Mouse (Mus musculus) midbrain, embryonic 14.5 days (tissue): ENCODE measurements around the gene Gpr183. TPM values are rescaled to one million over a fixed set of nuclear protein-coding genes. Genes with fewer than 3 reads are reported as not detected.

Experiments used
- ATAC-seq: fragments of 200-750 bp; cut with Nextera tagmentation; 2 replicates; pipeline ENCODE4 v1.8.0; 2017; ENCODE audit warnings: moderate number of reproducible peaks, moderate library complexity; ENCODE audit not compliant: low FRiP score, low TSS enrichment
- DNase-seq: peaks from one replicate; pipeline ENCODE4 v3.0.0-alpha.2; 2015
- H3K27ac ChIP-seq: fragments of 300-500 bp; sonication (generic); replicated peaks from 2 replicates; pipeline ENCODE4 v1.5.1; 2014; ENCODE audit warnings: mild to moderate bottlenecking, low read depth, low read length, moderate library complexity
- H3K27me3 ChIP-seq: fragments of 300-500 bp; sonication (generic); 2 replicates; pipeline ENCODE4 v1.6.1; 2014; ENCODE audit warnings: low read length, control low read depth, mixed read lengths; ENCODE audit not compliant: control insufficient read depth, insufficient read depth
- H3K36me3 ChIP-seq: fragments of 300-500 bp; sonication (generic); 2 replicates; pipeline ENCODE4 v1.6.1; 2014; ENCODE audit warnings: low read length, control low read depth; ENCODE audit not compliant: control insufficient read depth, insufficient read depth
- H3K4me1 ChIP-seq: fragments of 300-500 bp; sonication (generic); 2 replicates; pipeline ENCODE4 v1.6.1; 2014; ENCODE audit warnings: mild to moderate bottlenecking, antibody characterized with exemption, low read length, control low read depth; ENCODE audit not compliant: control insufficient read depth, insufficient read depth
- H3K4me2 ChIP-seq: fragments of 300-500 bp; sonication (generic); 2 replicates; pipeline ENCODE4 v1.6.1; 2014; ENCODE audit warnings: mild to moderate bottlenecking, low read length, moderate library complexity
- H3K4me3 ChIP-seq: fragments of 300-500 bp; sonication (generic); replicated peaks from 2 replicates; pipeline ENCODE4 v1.5.1; 2014; ENCODE audit warnings: low read depth, low read length
- H3K9ac ChIP-seq: fragments of 300-500 bp; sonication (generic); replicated peaks from 2 replicates; pipeline ENCODE4 v1.6.1; 2014; ENCODE audit warnings: mild to moderate bottlenecking, low read length, moderate library complexity
- H3K9me3 ChIP-seq: fragments of 300-500 bp; sonication (generic); 2 replicates; pipeline ENCODE4 v1.6.1; 2016; ENCODE audit warnings: low read length, control low read depth, mixed read lengths; ENCODE audit not compliant: control insufficient read depth
- WGBS: fragments of 180-500 bp; shearing (Covaris S2); extraction: QIAGEN DNeasy Blood & Tissue Kit; methylation state at CpG from one replicate; pipeline ENCODE4 v1.1.7; 2014; 5-methylcytosine and 5-hydroxymethylcytosine counted together
- polyA plus RNA-seq: library from polyadenylated mRNA; unstranded; fragments of >200 nt; fragmentation: Nextera tagmentation; extraction: Ambion mirVana; gene quantifications from 2 replicates; pipeline ENCODE4 v1.2.1, GENCODE M21; 2014

Gene Gpr183
- polyA plus RNA-seq, 1 experiment from 2014 or later, result 0.67 TPM

GRCm38 (mm10) chr14:121936856-121937255 lies 28.1 kb downstream of the Gpr183 start:
- no peak for DNase-seq
- peaks cover 9% of the 10 kb centered on the region; the same call in 1 of the 2 replicates for H3K36me3 ChIP-seq
- no peaks in the 10 kb centered on the region for H3K4me1 ChIP-seq
- 78% methylated on average over 8 of the region's 8 CpGs for WGBS
- H3K27me3 ChIP-seq, result no peaks in the 10 kb centered on the region
- H3K27ac ChIP-seq, result no peak overlapping the region
- no peaks in the 10 kb centered on the region for H3K9me3 ChIP-seq
- no peak overlapping the region for H3K4me2 ChIP-seq
- H3K9ac ChIP-seq, result no peak overlapping the region
- no peak for ATAC-seq
- H3K4me3 ChIP-seq, result no peak overlapping the region

DNA sequence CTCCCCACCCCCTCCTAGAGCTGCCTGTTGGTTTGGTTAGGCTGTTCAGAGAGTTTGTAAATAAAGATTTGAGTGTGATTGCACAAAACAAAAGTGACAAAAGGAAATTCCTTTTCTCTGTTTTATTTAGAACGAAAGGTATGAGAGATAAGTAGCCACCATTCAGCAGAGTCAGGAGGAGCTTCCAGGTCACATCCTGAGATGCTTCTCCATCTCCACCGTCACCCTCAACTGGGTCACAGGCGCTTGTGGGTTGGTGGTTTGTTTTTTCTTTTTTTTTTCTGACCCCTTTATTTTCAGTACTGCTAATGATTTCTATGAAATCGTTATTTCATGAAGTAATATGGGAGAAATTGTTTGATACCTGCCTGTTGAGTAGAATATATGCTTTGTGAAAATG lies 28.6 kb downstream of the Gpr183 start:
- Histone ChIP-seq H3K27me3 (no peaks in the 10 kb centered on the region), H3K36me3 (peaks cover 9% of the 10 kb centered on the region; the same call in 1 of the 2 replicates), H3K9ac (no peak overlapping the region), H3K4me1 (no peaks in the 10 kb centered on the region), H3K27ac (no peak overlapping the region), H3K4me3 (no peak overlapping the region), H3K9me3 (no peaks in the 10 kb centered on the region), H3K4me2 (no peak overlapping the region)
- DNase-seq, result no peak
- 96% methylated on average over 4 of the region's 4 CpGs for WGBS
- ATAC-seq, result no peak

GRCm38 (mm10) chr14:121934597-121934946 lies 30.4 kb downstream of the Gpr183 start:
- no peak for ATAC-seq
- no peak overlapping the region for H3K27ac ChIP-seq
- no peak overlapping the region for H3K9ac ChIP-seq
- 96% methylated on average over 5 of the region's 5 CpGs for WGBS
- H3K27me3 ChIP-seq, result no peaks in the 10 kb centered on the region
- H3K4me1 ChIP-seq, result no peaks in the 10 kb centered on the region
- H3K9me3 ChIP-seq, result no peaks in the 10 kb centered on the region
- H3K36me3 ChIP-seq, result peaks cover 9% of the 10 kb centered on the region; the same call in 1 of the 2 replicates
- no peak overlapping the region for H3K4me3 ChIP-seq
- no peak for DNase-seq
- H3K4me2 ChIP-seq, result no peak overlapping the region

GRCm38 (mm10) chr14:121933906-121934596 lies 30.9 kb downstream of the Gpr183 start:
- Histone ChIP-seq H3K4me2 (no peak overlapping the region), H3K9ac (no peak overlapping the region), H3K9me3 (no peaks in the 10 kb centered on the region), H3K36me3 (peaks cover 9% of the 10 kb centered on the region; the same call in 1 of the 2 replicates), H3K27ac (no peak overlapping the region), H3K4me1 (no peaks in the 10 kb centered on the region), H3K4me3 (no peak overlapping the region), H3K27me3 (no peaks in the 10 kb centered on the region)
- DNase-seq, result no peak
- no peak for ATAC-seq
- 95% methylated on average over 7 of the region's 7 CpGs for WGBS

- DNase-seq, result peak; percentile 8
- Histone ChIP-seq H3K4me2 (no peak overlapping the region), H3K27ac (peak overlapping the region; percentile 15; the same call in 1 of the 2 replicates), H3K4me1 (no peaks in the 10 kb centered on the region), H3K4me3 (no peak overlapping the region), H3K27me3 (no peaks in the 10 kb centered on the region), H3K36me3 (peaks cover 9% of the 10 kb centered on the region; the same call in 1 of the 2 replicates), H3K9ac (no peak overlapping the region), H3K9me3 (no peaks in the 10 kb centered on the region)
- WGBS, result 60% methylated on average over 4 of the region's 4 CpGs
- ATAC-seq, result no peak
Measured at GRCm38 (mm10) chr14:121932180-121932579, 32.8 kb downstream of the Gpr183 start.

- ATAC-seq, result no peak
- H3K27ac ChIP-seq, result peak overlapping the region; percentile 15; the same call in 1 of the 2 replicates
Measured at GRCm38 (mm10) chr14:121931594-121931993, 33.4 kb downstream of the Gpr183 start.

DNA sequence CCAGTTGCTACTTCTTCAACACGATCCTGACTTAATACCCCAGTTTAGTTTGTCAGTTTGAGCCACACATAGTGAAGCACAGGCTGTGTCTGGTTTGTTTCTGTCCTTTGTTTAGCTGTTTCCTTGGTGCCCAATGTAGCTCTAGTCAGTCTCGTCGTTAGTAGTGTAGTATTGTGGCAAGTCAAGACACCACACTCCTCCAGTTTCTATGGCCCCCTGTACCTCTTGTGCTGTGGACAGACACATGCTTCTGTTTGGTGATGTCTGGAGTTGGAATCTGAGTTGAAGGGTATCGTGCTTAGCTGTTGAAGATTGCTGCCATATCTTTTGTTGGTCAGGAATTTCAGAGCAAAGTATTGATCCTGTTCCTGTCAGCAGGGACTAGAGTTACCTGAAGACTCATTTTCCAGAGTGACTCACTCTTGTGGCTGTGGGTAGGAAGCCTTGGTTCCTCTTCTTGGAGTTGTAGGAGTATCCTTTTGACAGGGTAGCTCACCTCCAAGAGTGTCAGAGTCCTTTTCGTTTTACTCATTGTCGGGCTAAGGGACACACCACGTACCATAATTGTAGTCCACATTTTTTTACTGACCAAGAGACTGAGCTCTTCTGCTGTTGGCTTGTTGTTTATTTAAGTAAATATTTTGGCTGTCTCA lies 34.1 kb downstream of the Gpr183 start:
- Histone ChIP-seq H3K27ac (no peak overlapping the region), H3K36me3 (peaks cover 9% of the 10 kb centered on the region; the same call in 1 of the 2 replicates), H3K9me3 (no peaks in the 10 kb centered on the region), H3K4me2 (no peak overlapping the region), H3K4me1 (no peaks in the 10 kb centered on the region), H3K9ac (no peak overlapping the region), H3K4me3 (no peak overlapping the region), H3K27me3 (no peaks in the 10 kb centered on the region)
- 86% methylated on average over 7 of the region's 7 CpGs for WGBS
- ATAC-seq, result no peak
- DNase-seq, result no peak

More at GRCm38 (mm10) chr14:121931594-121931993, 33.4 kb downstream of the Gpr183 start:
- no peak overlapping the region for H3K4me3 ChIP-seq
- H3K9ac ChIP-seq, result no peak overlapping the region
- WGBS, result 93% methylated on average over 3 of the region's 3 CpGs
- no peak overlapping the region for H3K4me2 ChIP-seq
- H3K9me3 ChIP-seq, result no peaks in the 10 kb centered on the region
- no peak for DNase-seq
- no peaks in the 10 kb centered on the region for H3K4me1 ChIP-seq
- no peaks in the 10 kb centered on the region for H3K27me3 ChIP-seq
- H3K36me3 ChIP-seq, result peaks cover 9% of the 10 kb centered on the region; the same call in 1 of the 2 replicates

DNA sequence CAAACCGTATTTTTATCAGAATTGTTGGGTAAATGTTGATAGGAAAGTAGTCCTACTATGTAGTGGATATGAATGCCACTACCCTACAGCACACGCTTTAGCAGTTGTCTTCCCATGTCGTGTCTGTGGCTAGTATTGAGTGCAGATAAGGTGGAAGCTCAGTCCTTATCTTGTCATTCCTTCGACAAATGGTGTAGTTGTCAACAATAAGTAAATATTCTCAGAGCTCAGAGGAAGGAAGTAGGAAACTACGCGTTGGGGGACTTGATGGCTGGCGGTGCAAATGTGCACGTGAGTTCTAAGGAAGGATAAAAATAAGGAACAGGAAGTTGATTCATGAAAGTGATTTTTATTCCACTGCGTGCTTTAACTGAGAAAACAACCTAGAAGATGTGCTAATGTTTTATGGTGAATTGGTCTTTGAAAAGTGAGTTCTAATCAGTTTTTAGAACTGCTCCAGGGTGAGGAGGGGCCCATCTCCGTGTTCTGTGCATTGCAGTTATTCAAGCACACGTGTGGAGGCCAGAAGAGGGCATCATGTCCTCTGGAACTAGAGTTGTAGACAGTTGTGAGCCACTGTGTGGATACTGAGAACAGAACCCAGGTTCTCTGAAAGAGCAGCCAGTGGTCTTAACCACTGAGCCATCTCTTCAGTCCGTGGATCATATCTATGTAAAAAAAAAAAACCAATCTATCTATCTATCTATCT lies 35.6 kb downstream of the Gpr183 start:
- Histone ChIP-seq H3K27ac (no peak overlapping the region), H3K4me3 (no peak overlapping the region), H3K27me3 (no peaks in the 10 kb centered on the region), H3K9ac (no peak overlapping the region), H3K4me1 (no peaks in the 10 kb centered on the region), H3K9me3 (no peaks in the 10 kb centered on the region), H3K4me2 (no peak overlapping the region), H3K36me3 (peaks cover 9% of the 10 kb centered on the region; the same call in 1 of the 2 replicates)
- ATAC-seq, result no peak
- WGBS, result 90% methylated on average over 12 of the region's 12 CpGs
- DNase-seq, result no peak
